Mouse (Mus musculus) CH12.LX (cell line): ENCODE measurements around the gene Lgi1. TPM values are rescaled to one million over a fixed set of nuclear protein-coding genes. Genes with fewer than 3 reads are reported as not detected.

Experiments
- DNase-seq: peaks from one replicate; pipeline ENCODE4 v3.0.0-alpha.2; 2013; ENCODE audit errors: extremely low read depth
- H3K27ac ChIP-seq: 2 replicates; pipeline ENCODE4 v1.5.1; 2012; ENCODE audit warnings: low read depth, mild to moderate bottlenecking, control low read depth, moderate library complexity; ENCODE audit not compliant: insufficient read depth
- H3K27me3 ChIP-seq: replicated peaks from 2 replicates; pipeline ENCODE3; 2012; ENCODE audit warnings: inconsistent platforms
- H3K36me3 ChIP-seq, 2 experiments: replicated peaks in 1 of 2; 2 replicates each; pipeline versions ENCODE3 to v1.6.1; 2012; ENCODE audit warnings: inconsistent platforms in 1 of 2, low read length in 1 of 2, mild to moderate bottlenecking in 1 of 2, mixed read lengths in 1 of 2, moderate library complexity in 1 of 2; ENCODE audit not compliant: control insufficient read depth in 1 of 2, insufficient read depth in 1 of 2
- H3K4me1 ChIP-seq, 2 experiments: 2 replicates each; pipeline ENCODE4 v1.6.1; 2012; ENCODE audit warnings: inconsistent platforms in 1 of 2, moderate library complexity in 1 of 2; ENCODE audit not compliant: insufficient read depth in 2 of 2, control insufficient read depth in 1 of 2
- H3K4me2 ChIP-seq: 2 replicates; pipeline ENCODE4 v1.6.1; 2012; ENCODE audit warnings: low read depth, mild to moderate bottlenecking, control low read depth; ENCODE audit not compliant: poor library complexity, insufficient read depth, severe bottlenecking
- H3K4me3 ChIP-seq, 3 experiments: fragments of 150-350 bp in 1 of 3; sonication (generic) in 1 of 3; replicated peaks in 1 of 3; 2 replicates each; pipeline versions ENCODE3 to v1.5.1; 2011 to 2012; ENCODE audit warnings: low read depth in 2 of 3, low read length in 2 of 3, mild to moderate bottlenecking in 2 of 3, moderate library complexity in 2 of 3, control low read depth in 1 of 3, improper control_type of control experiment in 1 of 3, inconsistent platforms in 1 of 3, mixed read lengths in 1 of 3; ENCODE audit not compliant: poor library complexity in 1 of 3
- H3K79me2 ChIP-seq: replicated peaks from 2 replicates; pipeline ENCODE4 v1.6.1; 2012; ENCODE audit warnings: mild to moderate bottlenecking, moderate library complexity; ENCODE audit not compliant: control insufficient read depth, poor library complexity, insufficient read depth, severe bottlenecking; ENCODE audit errors: extremely low read depth
- H3K9ac ChIP-seq: 2 replicates; pipeline ENCODE4 v1.6.1; 2012; ENCODE audit warnings: low read depth, mild to moderate bottlenecking, control low read depth, moderate library complexity; ENCODE audit not compliant: insufficient read depth
- H3K9me3 ChIP-seq: replicated peaks from 2 replicates; pipeline ENCODE3; 2012; ENCODE audit warnings: low read length, inconsistent platforms, mixed read lengths
- BHLHE40 ChIP-seq: IDR thresholded peaks from 2 replicates; pipeline ENCODE4 v1.6.1; 2011; ENCODE audit warnings: mild to moderate bottlenecking, low read depth, low read length, improper control_type of control experiment
- CHD1 ChIP-seq: IDR thresholded peaks from 2 replicates; pipeline ENCODE4 v1.6.1; 2012; ENCODE audit warnings: low read depth, low read length, improper control_type of control experiment, inconsistent platforms
- CTCF ChIP-seq, 2 experiments: IDR thresholded peaks in 1 of 2; conservative IDR thresholded peaks in 1 of 2; 2 replicates each; pipeline ENCODE4 v1.5.1; 2011 to 2012; ENCODE audit warnings: low read depth in 2 of 2, low read length in 2 of 2, improper control_type of control experiment in 1 of 2, inconsistent platforms in 1 of 2, mild to moderate bottlenecking in 1 of 2, moderate library complexity in 1 of 2
- E2F4 ChIP-seq: IDR thresholded peaks from 2 replicates; pipeline ENCODE4 v1.6.1; 2011; ENCODE audit warnings: low read depth, low read length, improper control_type of control experiment; ENCODE audit not compliant: insufficient replicate concordance
- ELF1 ChIP-seq: IDR thresholded peaks from 2 replicates; pipeline ENCODE4 v1.6.1; 2014; ENCODE audit warnings: low read depth, mild to moderate bottlenecking, inconsistent platforms, low read length, improper control_type of control experiment
- JUN ChIP-seq: IDR thresholded peaks from 2 replicates; pipeline ENCODE4 v1.6.1; 2011; ENCODE audit warnings: low read depth, mild to moderate bottlenecking, low read length, improper control_type of control experiment, moderate library complexity; ENCODE audit not compliant: insufficient read depth
- JUND ChIP-seq: conservative IDR thresholded peaks from 2 replicates; pipeline ENCODE4 v1.6.1; 2011; ENCODE audit warnings: low read depth, low read length, improper control_type of control experiment
- KAT2A ChIP-seq: IDR thresholded peaks from 2 replicates; pipeline ENCODE4 v1.6.1; 2012; ENCODE audit warnings: low read length, improper control_type of control experiment, inconsistent platforms; ENCODE audit not compliant: insufficient replicate concordance
- MAFK ChIP-seq: IDR thresholded peaks from 2 replicates; pipeline ENCODE4 v1.6.1; 2011; ENCODE audit warnings: low read length, improper control_type of control experiment; ENCODE audit not compliant: insufficient replicate concordance
- MAZ ChIP-seq: IDR thresholded peaks from 2 replicates; pipeline ENCODE4 v1.6.1; 2012; ENCODE audit warnings: low read depth, mild to moderate bottlenecking, inconsistent platforms, low read length, improper control_type of control experiment, moderate library complexity
- MXI1 ChIP-seq: IDR thresholded peaks from 2 replicates; pipeline ENCODE4 v1.6.1; 2011; ENCODE audit warnings: mild to moderate bottlenecking, low read depth, low read length, improper control_type of control experiment
- MYC ChIP-seq: IDR thresholded peaks from 2 replicates; pipeline ENCODE4 v1.6.1; 2011; ENCODE audit warnings: low read depth, mild to moderate bottlenecking, improper control_type of control experiment, low read length
- NRF1 ChIP-seq: IDR thresholded peaks from 2 replicates; pipeline ENCODE4 v1.6.1; 2014; ENCODE audit warnings: low read depth, mild to moderate bottlenecking, inconsistent platforms, low read length, improper control_type of control experiment, moderate library complexity
- PAX5 ChIP-seq: IDR thresholded peaks from 2 replicates; pipeline ENCODE4 v1.6.1; 2012; ENCODE audit warnings: low read length, inconsistent platforms, mixed read lengths
- POLR2A ChIP-seq: IDR thresholded peaks from 2 replicates; pipeline ENCODE4 v1.6.1; 2011; ENCODE audit warnings: low read depth, mild to moderate bottlenecking, improper control_type of control experiment, low read length
- POLR2AphosphoS2 ChIP-seq: IDR thresholded peaks from 2 replicates; pipeline ENCODE4 v1.6.1; 2011; ENCODE audit warnings: low read depth, low read length, improper control_type of control experiment
- RCOR1 ChIP-seq: conservative IDR thresholded peaks from 2 replicates; pipeline ENCODE4 v1.6.1; 2012; ENCODE audit warnings: low read depth, mild to moderate bottlenecking, inconsistent platforms, low read length, improper control_type of control experiment
- SIN3A ChIP-seq: IDR thresholded peaks from 2 replicates; pipeline ENCODE4 v1.6.1; 2012; ENCODE audit warnings: low read length, improper control_type of control experiment, inconsistent platforms
- SMC3 ChIP-seq: IDR thresholded peaks from 2 replicates; pipeline ENCODE4 v1.6.1; 2011; ENCODE audit warnings: low read depth, low read length, improper control_type of control experiment
- TBP ChIP-seq: conservative IDR thresholded peaks from 2 replicates; pipeline ENCODE4 v1.6.1; 2011; ENCODE audit warnings: low read depth, low read length, improper control_type of control experiment
- UBTF ChIP-seq: IDR thresholded peaks from 2 replicates; pipeline ENCODE4 v1.6.1; 2012; ENCODE audit warnings: low read depth, mild to moderate bottlenecking, inconsistent platforms, low read length, improper control_type of control experiment, moderate library complexity
- USF2 ChIP-seq: conservative IDR thresholded peaks from 2 replicates; pipeline ENCODE4 v1.6.1; 2011; ENCODE audit warnings: low read depth, low read length, improper control_type of control experiment
- ZC3H11A ChIP-seq: IDR thresholded peaks from 2 replicates; pipeline ENCODE4 v1.6.1; 2012; ENCODE audit warnings: low read depth, mild to moderate bottlenecking, inconsistent platforms, low read length, improper control_type of control experiment
- ZKSCAN1 ChIP-seq: IDR thresholded peaks from 2 replicates; pipeline ENCODE4 v1.6.1; 2012; ENCODE audit warnings: low read depth, inconsistent platforms, low read length, improper control_type of control experiment, borderline replicate concordance
- dilution Hi-C: fragments of 300-500 bp; cut with MboI; formaldehyde crosslinking; loops from 2 replicates; pipeline ENCODE4 v1.14.3; 2020; ENCODE audit warnings: low sequenced_read_pairs; ENCODE audit not compliant: extremely low pct_unique_long_range_greater_than_20kb, extremely low pct_ligation_motif_present
- in situ Hi-C: fragments of 300-500 bp; cut with MboI; formaldehyde crosslinking; loops from 3 replicates; pipeline ENCODE4 v1.14.3; 2019; ENCODE audit warnings: low sequenced_read_pairs, low pct_ligation_motif_present, low pct_unique_long_range_greater_than_20kb, mixed read lengths
- polyA plus RNA-seq: library from polyadenylated mRNA; unstranded; fragments of >175 nt; gene quantifications from 2 replicates; pipeline ENCODE4 v1.2.1, GENCODE M21; 2012; ENCODE audit warnings: low read depth; ENCODE audit not compliant: insufficient read length
- total RNA-seq, 2 experiments: library from RNA; depleted of rRNA; stranded (reverse); fragments of 300-350 nt in 1 of 2; fragments of >200 nt in 1 of 2; gene quantifications; 2 replicates each; pipeline ENCODE4 v1.2.3; 2012 to 2014

The Lgi1 gene
- total and polyA plus RNA-seq, 3 experiments, result 0.20 TPM; not detected in 2

GRCm38 (mm10) chr19:38332245-38332644, 67.9 kb downstream of the Lgi1 start:
- no peak overlapping the region for H3K27ac ChIP-seq
- no peaks in the 10 kb centered on the region for H3K27me3 ChIP-seq
- dilution Hi-C loops (no loop called here), in situ Hi-C loops (no loop called here)
- no peaks in the 10 kb centered on the region for H3K79me2 ChIP-seq
- no peak overlapping the region for H3K9ac ChIP-seq
- H3K4me2 ChIP-seq, result no peak overlapping the region
- no peak for DNase-seq
- H3K4me3 ChIP-seq, result no peak overlapping the region
- H3K4me1 ChIP-seq, result no peaks in the 10 kb centered on the region
- H3K36me3 ChIP-seq, result no peaks in the 10 kb centered on the region
- no peaks in the 10 kb centered on the region for H3K9me3 ChIP-seq
- no peak for TF ChIP-seq ZC3H11A
- no peak for TF ChIP-seq SMC3
- TF ChIP-seq E2F4, result no peak
- no peak for TF ChIP-seq JUN
- no peak for TF ChIP-seq PAX5
- TF ChIP-seq KAT2A, result no peak
- no peak for TF ChIP-seq MAFK
- TF ChIP-seq UBTF, result no peak
- TF ChIP-seq CTCF (conservative IDR thresholded peaks at IDR 0.05 in 1 of 2, IDR thresholded peaks at IDR 0.05 in 1 of 2; ENCODE audit: low read depth in 2 of 2, low read length in 2 of 2), result no peak
- TF ChIP-seq RCOR1, result no peak
- no peak for TF ChIP-seq USF2
- no peak for TF ChIP-seq BHLHE40
- TF ChIP-seq TBP, result no peak
- no peak for TF ChIP-seq MAZ
- TF ChIP-seq POLR2AphosphoS2, result no peak
- no peak for TF ChIP-seq ELF1
- no peak for TF ChIP-seq MYC
- no peak for TF ChIP-seq ZKSCAN1
- TF ChIP-seq, all 38 proteins: peak for 0

- H3K4me2 ChIP-seq, result no peak overlapping the region
- no peak overlapping the region for H3K4me3 ChIP-seq
- no peak overlapping the region for H3K27ac ChIP-seq
- no peaks in the 10 kb centered on the region for H3K36me3 ChIP-seq
- dilution Hi-C loops, result no loop called here
- no peaks in the 10 kb centered on the region for H3K9me3 ChIP-seq
- no peak overlapping the region for H3K9ac ChIP-seq
- DNase-seq, result no peak
- in situ Hi-C loops, result no loop called here
- no peaks in the 10 kb centered on the region for H3K4me1 ChIP-seq
- no peaks in the 10 kb centered on the region for H3K27me3 ChIP-seq
- H3K79me2 ChIP-seq, result no peaks in the 10 kb centered on the region
- no peak for TF ChIP-seq NRF1
- TF ChIP-seq SIN3A, result no peak
- TF ChIP-seq POLR2A, result no peak
- TF ChIP-seq PAX5, result no peak
- TF ChIP-seq MAFK, result no peak
- TF ChIP-seq CTCF (conservative IDR thresholded peaks at IDR 0.05 in 1 of 2, IDR thresholded peaks at IDR 0.05 in 1 of 2; ENCODE audit: low read depth in 2 of 2, low read length in 2 of 2), result no peak
- no peak for TF ChIP-seq MXI1
- TF ChIP-seq UBTF, result no peak
- TF ChIP-seq JUND, result no peak
- TF ChIP-seq CHD1, result no peak
These were observed 68.5 kb downstream of the Lgi1 start for GRCm38 (mm10) chr19:38332820-38333219.
